Mouse (Mus musculus) stomach, postnatal 0 days (tissue): Measurements from ENCODE around the gene Gulp1.

Source experiments
- CTCF ChIP-seq: IDR thresholded peaks from 2 replicates; pipeline ENCODE4 v1.5.1; 2016; ENCODE audit warnings: antibody characterized with exemption, low read depth, mild to moderate bottlenecking, moderate library complexity
- EP300 ChIP-seq: optimal IDR thresholded peaks from 2 replicates; pipeline ENCODE3; 2016; ENCODE audit warnings: antibody characterized with exemption

DNA sequence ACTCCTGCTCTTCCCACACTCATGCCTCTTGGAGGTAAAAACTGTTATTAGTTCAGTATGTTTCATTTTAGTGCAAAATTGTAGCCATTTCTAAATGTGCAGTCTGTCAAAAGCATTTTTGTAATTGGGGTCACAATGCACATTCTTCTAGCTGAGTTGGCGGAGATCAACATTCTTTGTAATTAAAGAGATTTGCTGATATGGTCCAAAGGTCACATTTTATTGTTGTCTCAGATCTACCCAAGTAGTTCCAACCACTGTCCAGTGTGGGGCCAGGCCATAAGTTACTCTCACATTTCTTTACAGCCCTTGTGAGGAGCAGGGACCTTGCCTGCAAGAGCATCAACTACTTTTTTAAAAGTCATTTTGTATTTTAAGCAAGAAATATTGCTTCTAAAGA, 24.7 kb downstream of the Gulp1 start:
- TF ChIP-seq EP300, result no peak
- TF ChIP-seq CTCF, result no peak
